Mouse (Mus musculus) heart, embryonic 12.5 days (tissue): ENCODE measurements at regions not wholly inside any gene's neighbourhood (a gene's known extent, or its start where the extent isn't known, plus 50 kb on each side); places are given as distances from the start of the nearest gene placed in this dataset.

Experiments used
- ATAC-seq: fragments of 200-750 bp; cut with Nextera tagmentation; 2 replicates; pipeline ENCODE4 v1.8.0; 2017; ENCODE audit warnings: moderate TSS enrichment, moderate library complexity; ENCODE audit not compliant: insufficient number of reproducible peaks, low FRiP score
- H3K27ac ChIP-seq: fragments of 300-500 bp; sonication (generic); 2 replicates; pipeline ENCODE4 v1.5.1; 2016; ENCODE audit warnings: mild to moderate bottlenecking, moderate library complexity; ENCODE audit not compliant: poor library complexity, severe bottlenecking
- H3K27me3 ChIP-seq: fragments of 300-500 bp; sonication (generic); replicated peaks from 2 replicates; pipeline ENCODE4 v1.6.1; 2016; ENCODE audit warnings: mild to moderate bottlenecking, moderate library complexity
- H3K36me3 ChIP-seq: fragments of 300-500 bp; sonication (generic); 2 replicates; pipeline ENCODE4 v1.6.1; 2016; ENCODE audit warnings: mild to moderate bottlenecking, moderate library complexity
- H3K4me1 ChIP-seq: fragments of 300-500 bp; sonication (generic); replicated peaks from 2 replicates; pipeline ENCODE4 v1.6.1; 2016; ENCODE audit warnings: mild to moderate bottlenecking
- H3K4me2 ChIP-seq: fragments of 300-500 bp; sonication (generic); 2 replicates; pipeline ENCODE4 v1.6.1; 2016; ENCODE audit warnings: mild to moderate bottlenecking, moderate library complexity
- H3K4me3 ChIP-seq: fragments of 300-500 bp; sonication (generic); 2 replicates; pipeline ENCODE4 v1.5.1; 2016; ENCODE audit warnings: mild to moderate bottlenecking
- H3K9ac ChIP-seq: fragments of 300-500 bp; sonication (generic); 2 replicates; pipeline ENCODE4 v1.6.1; 2016; ENCODE audit warnings: mild to moderate bottlenecking, moderate library complexity
- H3K9me3 ChIP-seq: fragments of 300-500 bp; sonication (generic); replicated peaks from 2 replicates; pipeline ENCODE4 v1.6.1; 2016; ENCODE audit warnings: mild to moderate bottlenecking, moderate library complexity
- WGBS: fragments of 180-500 bp; shearing (Covaris S2); methylation state at CpG from one replicate; pipeline ENCODE4 v1.1.7; 2016; 5-methylcytosine and 5-hydroxymethylcytosine counted together

- Histone ChIP-seq H3K4me2 (no peak overlapping the region), H3K4me3 (no peak overlapping the region), H3K36me3 (peaks cover 16% of the 10 kb centered on the region), H3K27ac (no peak overlapping the region), H3K27me3 (no peaks in the 10 kb centered on the region), H3K9ac (no peak overlapping the region), H3K9me3 (peaks cover 12% of the 10 kb centered on the region), H3K4me1 (peaks cover 15% of the 10 kb centered on the region)
- ATAC-seq = no peak
- WGBS = 64% methylated on average over 18 of the region's 18 CpGs
These were observed 143.1 kb upstream of the Mrps10 start for GRCm38 (mm10) chr17:47225306-47226269.

- no peak overlapping the region for H3K4me3 ChIP-seq
- no peak for ATAC-seq
- no peaks in the 10 kb centered on the region for H3K9me3 ChIP-seq
- H3K36me3 ChIP-seq = peaks cover 3% of the 10 kb centered on the region; the same call in 1 of the 2 replicates
- no peak overlapping the region for H3K27ac ChIP-seq
- H3K4me2 ChIP-seq = no peak overlapping the region
- H3K9ac ChIP-seq = no peak overlapping the region
- H3K4me1 ChIP-seq = peaks cover 13% of the 10 kb centered on the region
- WGBS = 84% methylated on average over 14 of the region's 14 CpGs
- no peaks in the 10 kb centered on the region for H3K27me3 ChIP-seq
These were observed 147.5 kb upstream of the Mrps10 start for GRCm38 (mm10) chr17:47221068-47221796.

DNA sequence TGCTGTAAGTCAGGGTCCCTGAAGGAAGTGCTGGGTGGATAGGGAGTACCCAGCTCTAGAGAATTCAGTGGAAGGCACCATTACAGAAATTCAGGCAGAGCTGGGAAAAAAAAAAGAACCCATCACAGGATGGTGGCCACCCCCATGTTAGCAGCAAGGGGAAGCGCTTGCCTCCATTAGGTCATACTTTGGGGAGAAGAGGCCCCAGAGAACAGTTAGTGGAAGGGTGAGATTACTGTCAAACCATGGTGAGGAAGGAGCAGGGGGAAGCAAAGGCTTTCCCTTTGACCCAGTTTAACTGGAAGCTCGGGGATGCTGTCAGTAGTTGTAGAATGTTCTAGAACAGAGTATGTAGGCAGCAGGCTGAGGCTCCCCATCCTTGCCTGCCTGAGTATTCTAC lies 148.8 kb upstream of the Mrps10 start:
- Histone ChIP-seq H3K4me3 (no peak overlapping the region), H3K4me2 (no peak overlapping the region), H3K27ac (no peak overlapping the region), H3K27me3 (no peaks in the 10 kb centered on the region), H3K9me3 (no peaks in the 10 kb centered on the region), H3K36me3 (peaks cover 3% of the 10 kb centered on the region; the same call in 1 of the 2 replicates), H3K4me1 (peaks cover 8% of the 10 kb centered on the region; the same call in 1 of the 2 replicates), H3K9ac (no peak overlapping the region)
- no peak for ATAC-seq
- 78% methylated on average over 2 of the region's 2 CpGs for WGBS

DNA sequence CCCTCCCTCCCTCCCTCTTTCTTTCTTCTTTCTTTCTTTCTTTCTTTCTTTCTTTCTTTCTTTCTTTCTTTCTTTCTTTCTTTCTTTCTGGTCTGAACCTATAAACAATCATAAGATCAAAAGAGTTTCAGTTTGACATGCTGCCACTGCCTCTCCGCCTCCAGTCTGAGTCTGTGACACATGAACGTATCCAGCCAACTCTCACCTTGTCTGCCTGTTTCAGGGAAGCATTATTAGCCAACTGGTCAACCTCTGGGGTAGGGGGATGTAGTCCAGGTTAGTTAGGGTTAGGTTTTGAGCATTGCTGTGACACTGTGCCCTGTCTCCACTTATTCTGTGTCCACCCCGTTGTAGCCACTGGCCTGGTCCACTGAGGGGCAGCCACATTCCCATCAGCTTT lies 152.2 kb upstream of the Mrps10 start:
- 78% methylated on average over 3 of the region's 3 CpGs for WGBS

DNA sequence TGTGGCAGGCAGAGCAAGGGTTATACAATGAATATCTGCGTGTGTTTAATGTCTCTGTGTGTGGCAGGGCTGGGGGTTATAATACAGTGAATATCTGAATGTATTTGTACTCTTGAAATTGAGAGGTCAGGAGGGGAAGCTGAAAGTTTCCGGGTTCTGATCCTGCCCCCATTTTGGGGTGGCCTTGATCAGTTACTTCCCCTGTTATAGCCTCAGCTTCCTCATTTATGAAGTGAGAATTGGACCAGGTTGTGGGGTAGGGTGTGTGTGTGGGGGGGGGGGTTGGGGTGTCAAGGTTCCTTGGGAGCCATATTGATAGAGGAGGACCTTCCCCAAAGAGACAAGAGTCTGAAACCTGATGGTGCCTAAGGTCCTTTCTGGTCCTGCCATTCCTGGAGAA lies 152.8 kb upstream of the Mrps10 start:
- H3K9me3 ChIP-seq = no peaks in the 10 kb centered on the region
- no peaks in the 10 kb centered on the region for H3K27me3 ChIP-seq
- 83% methylated on average over 2 of the region's 2 CpGs for WGBS
- H3K4me3 ChIP-seq = no peak overlapping the region
- H3K4me2 ChIP-seq = no peak overlapping the region
- H3K36me3 ChIP-seq = no peaks in the 10 kb centered on the region; the same call in 1 of the 2 replicates
- no peak overlapping the region for H3K27ac ChIP-seq
- H3K9ac ChIP-seq = no peak overlapping the region
- no peaks in the 10 kb centered on the region for H3K4me1 ChIP-seq
- no peak for ATAC-seq

More for the DNA sequence above, 152.2 kb upstream of the Mrps10 start:
- Histone ChIP-seq H3K4me3 (no peak overlapping the region), H3K4me2 (no peak overlapping the region), H3K9ac (no peak overlapping the region), H3K4me1 (no peaks in the 10 kb centered on the region), H3K27ac (no peak overlapping the region), H3K27me3 (no peaks in the 10 kb centered on the region), H3K36me3 (peaks cover under 1% of the 10 kb centered on the region; the same call in 1 of the 2 replicates), H3K9me3 (no peaks in the 10 kb centered on the region)
- ATAC-seq = no peak

DNA sequence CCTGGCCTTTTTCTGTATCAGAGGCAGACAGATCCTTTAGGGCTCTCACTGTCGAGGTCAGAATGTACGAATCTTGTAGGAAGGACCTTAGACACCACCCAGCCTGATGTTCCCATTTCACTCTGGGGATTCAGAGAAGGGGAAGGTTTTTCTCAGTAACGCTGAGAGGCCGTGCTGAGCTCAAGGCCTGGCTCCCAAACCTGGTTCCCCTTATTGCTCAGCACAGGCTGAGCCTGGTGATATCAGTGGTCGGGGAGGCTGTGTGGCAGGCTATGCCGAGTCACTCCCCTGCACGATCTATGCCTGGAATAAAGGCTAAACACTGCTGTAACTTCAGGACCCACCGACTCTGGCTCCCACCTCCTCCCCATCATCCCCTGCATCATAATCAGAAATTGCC lies 154.6 kb upstream of the Mrps10 start:
- no peaks in the 10 kb centered on the region for H3K4me1 ChIP-seq
- H3K4me3 ChIP-seq = no peak overlapping the region
- ATAC-seq = no peak
- H3K36me3 ChIP-seq = no peaks in the 10 kb centered on the region
- H3K9ac ChIP-seq = no peak overlapping the region
- H3K27ac ChIP-seq = no peak overlapping the region
- no peak overlapping the region for H3K4me2 ChIP-seq
- WGBS = 80% methylated on average over 8 of the region's 8 CpGs
- H3K27me3 ChIP-seq = no peaks in the 10 kb centered on the region
- H3K9me3 ChIP-seq = no peaks in the 10 kb centered on the region

GRCm38 (mm10) chr17:47210441-47211196 lies 158.1 kb upstream of the Mrps10 start:
- no peak overlapping the region for H3K4me2 ChIP-seq
- no peak for ATAC-seq
- H3K4me3 ChIP-seq = no peak overlapping the region
- no peak overlapping the region for H3K9ac ChIP-seq
- no peaks in the 10 kb centered on the region for H3K27me3 ChIP-seq
- H3K4me1 ChIP-seq = no peaks in the 10 kb centered on the region
- H3K36me3 ChIP-seq = no peaks in the 10 kb centered on the region
- H3K27ac ChIP-seq = no peak overlapping the region
- H3K9me3 ChIP-seq = no peaks in the 10 kb centered on the region
- WGBS = 60% methylated on average over 22 of the region's 22 CpGs

- WGBS = 86% methylated on average over 16 of the region's 16 CpGs
- no peak for ATAC-seq
- no peaks in the 10 kb centered on the region for H3K36me3 ChIP-seq
- no peak overlapping the region for H3K9ac ChIP-seq
- no peak overlapping the region for H3K4me3 ChIP-seq
- no peaks in the 10 kb centered on the region for H3K27me3 ChIP-seq
- peaks cover 10% of the 10 kb centered on the region for H3K4me1 ChIP-seq
- H3K4me2 ChIP-seq = no peak overlapping the region
- H3K27ac ChIP-seq = no peak overlapping the region
- H3K9me3 ChIP-seq = no peaks in the 10 kb centered on the region
These were observed 159.7 kb upstream of the Mrps10 start for GRCm38 (mm10) chr17:47208886-47209585.

GRCm38 (mm10) chr17:47207471-47207870 lies 161.2 kb upstream of the Mrps10 start:
- Histone ChIP-seq H3K9me3 (no peaks in the 10 kb centered on the region), H3K4me1 (peaks cover 21% of the 10 kb centered on the region), H3K4me2 (no peak overlapping the region), H3K4me3 (no peak overlapping the region), H3K36me3 (no peaks in the 10 kb centered on the region), H3K9ac (no peak overlapping the region), H3K27me3 (no peaks in the 10 kb centered on the region), H3K27ac (no peak overlapping the region)
- no peak for ATAC-seq
- WGBS = 90% methylated on average over 4 of the region's 4 CpGs

DNA sequence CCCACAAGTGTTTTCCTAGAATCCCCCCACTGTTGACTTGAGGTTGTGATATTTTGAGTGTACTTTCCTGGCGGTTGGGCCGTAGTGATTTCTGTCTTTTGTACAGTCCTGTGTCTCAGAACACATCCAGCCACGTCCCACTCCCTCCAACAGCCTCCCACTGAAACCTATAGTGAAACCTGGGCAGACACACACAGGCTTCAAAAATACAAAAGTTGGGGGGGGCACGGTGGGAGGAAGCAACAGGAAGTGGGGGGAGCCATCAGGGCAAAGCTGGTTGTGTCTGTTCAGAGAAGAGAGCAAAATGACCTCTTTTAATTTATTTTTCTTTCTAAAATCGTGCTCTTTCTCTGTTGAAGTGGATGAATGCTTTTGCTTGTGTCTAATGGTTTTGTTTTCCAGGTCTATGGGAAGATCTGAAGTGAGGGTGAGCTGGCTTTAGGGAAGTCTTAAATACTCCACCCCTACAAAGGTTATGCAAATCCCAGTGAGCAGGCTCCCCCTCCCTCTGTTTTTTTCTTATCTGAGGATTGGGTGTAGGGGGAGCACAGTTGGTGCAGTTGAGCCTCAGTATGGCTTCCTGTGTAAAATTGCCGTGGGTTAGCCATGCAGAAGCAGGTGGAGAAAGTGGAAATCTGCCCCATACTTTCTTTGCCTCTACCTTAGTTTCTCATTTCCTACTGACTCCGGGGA lies 164.1 kb upstream of the Mrps10 start:
- H3K36me3 ChIP-seq = no peaks in the 10 kb centered on the region
- no peak for ATAC-seq

More for the DNA sequence above, 164.1 kb upstream of the Mrps10 start:
- H3K27me3 ChIP-seq = no peaks in the 10 kb centered on the region
- no peak overlapping the region for H3K4me2 ChIP-seq
- no peak overlapping the region for H3K27ac ChIP-seq
- WGBS = 63% methylated on average over 7 of the region's 7 CpGs
- no peaks in the 10 kb centered on the region for H3K9me3 ChIP-seq
- no peak overlapping the region for H3K4me3 ChIP-seq
- no peak overlapping the region for H3K9ac ChIP-seq
- H3K4me1 ChIP-seq = peaks cover 31% of the 10 kb centered on the region
